Mouse (Mus musculus) hindbrain, embryonic 16.5 days (tissue): ENCODE results near the gene Exoc2. TPM values are rescaled to one million over a fixed set of nuclear protein-coding genes. Genes with fewer than 3 reads are reported as not detected.

Experiments
- ATAC-seq: fragments of 200-750 bp; cut with Nextera tagmentation; 2 replicates; pipeline ENCODE4 v1.8.0; 2017; ENCODE audit warnings: moderate TSS enrichment, moderate library complexity
- H3K27ac ChIP-seq: fragments of 300-500 bp; sonication (generic); 2 replicates; pipeline ENCODE4 v1.5.1; 2014; ENCODE audit warnings: low read depth, mild to moderate bottlenecking, control low read depth, low read length, moderate library complexity
- H3K27me3 ChIP-seq: fragments of 300-500 bp; sonication (generic); replicated peaks from 2 replicates; pipeline ENCODE4 v1.6.1; 2014; ENCODE audit warnings: low read length; ENCODE audit not compliant: control insufficient read depth, insufficient read depth
- H3K36me3 ChIP-seq: fragments of 300-500 bp; sonication (generic); 2 replicates; pipeline ENCODE4 v1.6.1; 2014; ENCODE audit warnings: mild to moderate bottlenecking, low read length, moderate library complexity, mixed read lengths; ENCODE audit not compliant: control insufficient read depth, insufficient read depth
- H3K4me1 ChIP-seq: fragments of 300-500 bp; sonication (generic); 2 replicates; pipeline ENCODE4 v1.6.1; 2014; ENCODE audit warnings: low read depth, low read length; ENCODE audit not compliant: control insufficient read depth, insufficient read depth
- H3K4me2 ChIP-seq: fragments of 300-500 bp; sonication (generic); 2 replicates; pipeline ENCODE4 v1.6.1; 2014; ENCODE audit warnings: mild to moderate bottlenecking, low read length, control low read depth, moderate library complexity
- H3K4me3 ChIP-seq: fragments of 300-500 bp; sonication (generic); 2 replicates; pipeline ENCODE4 v1.5.1; 2014; ENCODE audit warnings: mild to moderate bottlenecking, low read length, control low read depth, moderate library complexity
- H3K9ac ChIP-seq: fragments of 300-500 bp; sonication (generic); 2 replicates; pipeline ENCODE4 v1.6.1; 2014; ENCODE audit warnings: low read depth, mild to moderate bottlenecking, control low read depth, low read length, moderate library complexity
- H3K9me3 ChIP-seq: fragments of 300-500 bp; sonication (generic); 2 replicates; pipeline ENCODE4 v1.6.1; 2014; ENCODE audit warnings: mild to moderate bottlenecking, low read length, moderate library complexity; ENCODE audit not compliant: control insufficient read depth
- WGBS: fragments of 180-500 bp; shearing (Covaris S2); extraction: QIAGEN DNeasy Blood & Tissue Kit; methylation state at CpG from one replicate; pipeline ENCODE4 v1.1.7; 2014; 5-methylcytosine and 5-hydroxymethylcytosine counted together
- polyA plus RNA-seq: library from polyadenylated mRNA; unstranded; fragments of >200 nt; fragmentation: Nextera tagmentation; extraction: Ambion mirVana; gene quantifications from 2 replicates; pipeline ENCODE4 v1.2.1, GENCODE M21; 2015

The Exoc2 gene
- polyA plus RNA-seq, 1 experiment from 2014 or later: 46.7 TPM

GRCm38 (mm10) chr13:30994249-30994858 is 20.5 kb upstream of the Exoc2 start:
- no peak for ATAC-seq
- no peaks in the 10 kb centered on the region for H3K27me3 ChIP-seq
- no peak overlapping the region for H3K27ac ChIP-seq
- H3K4me3 ChIP-seq: no peak overlapping the region
- no peak overlapping the region for H3K9ac ChIP-seq
- H3K36me3 ChIP-seq: no peaks in the 10 kb centered on the region
- no peaks in the 10 kb centered on the region for H3K9me3 ChIP-seq
- H3K4me1 ChIP-seq: no peaks in the 10 kb centered on the region; the same call in 1 of the 2 replicates
- 82% methylated on average over 6 of the region's 6 CpGs for WGBS
- H3K4me2 ChIP-seq: no peak overlapping the region

GRCm38 (mm10) chr13:30993819-30994218 is 19.9 kb upstream of the Exoc2 start:
- H3K4me3 ChIP-seq: no peak overlapping the region
- no peak overlapping the region for H3K9ac ChIP-seq
- no peaks in the 10 kb centered on the region for H3K36me3 ChIP-seq
- H3K9me3 ChIP-seq: no peaks in the 10 kb centered on the region
- peak; percentile 86 for ATAC-seq
- no peak overlapping the region for H3K4me2 ChIP-seq
- no peak overlapping the region for H3K27ac ChIP-seq
- WGBS: 26% methylated on average over 3 of the region's 3 CpGs
- no peaks in the 10 kb centered on the region; the same call in 1 of the 2 replicates for H3K4me1 ChIP-seq
- no peaks in the 10 kb centered on the region for H3K27me3 ChIP-seq

- no peak overlapping the region for H3K4me3 ChIP-seq
- H3K9me3 ChIP-seq: no peaks in the 10 kb centered on the region
- no peaks in the 10 kb centered on the region for H3K36me3 ChIP-seq
- no peak for ATAC-seq
- H3K4me2 ChIP-seq: no peak overlapping the region
- peaks cover 8% of the 10 kb centered on the region for H3K4me1 ChIP-seq
- 72% methylated on average over 9 of the region's 9 CpGs for WGBS
- no peak overlapping the region for H3K9ac ChIP-seq
- H3K27ac ChIP-seq: no peak overlapping the region
- no peaks in the 10 kb centered on the region; the same call in 1 of the 2 replicates for H3K27me3 ChIP-seq
Measured at GRCm38 (mm10) chr13:30990233-30990632, 16.3 kb upstream of the Exoc2 start.

GRCm38 (mm10) chr13:30989710-30990109 is 15.8 kb upstream of the Exoc2 start:
- Histone ChIP-seq H3K9me3 (no peaks in the 10 kb centered on the region), H3K9ac (no peak overlapping the region), H3K36me3 (no peaks in the 10 kb centered on the region), H3K4me3 (no peak overlapping the region), H3K4me1 (peaks cover 10% of the 10 kb centered on the region), H3K27ac (no peak overlapping the region), H3K27me3 (no peaks in the 10 kb centered on the region; the same call in 1 of the 2 replicates), H3K4me2 (no peak overlapping the region)
- ATAC-seq: no peak
- 94% methylated on average over 10 of the region's 10 CpGs for WGBS

GRCm38 (mm10) chr13:30987686-30988085 is 13.8 kb upstream of the Exoc2 start:
- Histone ChIP-seq H3K4me2 (no peak overlapping the region), H3K9me3 (no peaks in the 10 kb centered on the region), H3K4me3 (no peak overlapping the region), H3K4me1 (peaks cover 10% of the 10 kb centered on the region), H3K36me3 (no peaks in the 10 kb centered on the region), H3K9ac (no peak overlapping the region), H3K27me3 (no peaks in the 10 kb centered on the region; the same call in 1 of the 2 replicates), H3K27ac (no peak overlapping the region)
- ATAC-seq: no peak
- WGBS: 80% methylated on average over 2 of the region's 2 CpGs

GRCm38 (mm10) chr13:30986934-30987455 is 13.1 kb upstream of the Exoc2 start:
- Histone ChIP-seq H3K9me3 (no peaks in the 10 kb centered on the region), H3K9ac (no peak overlapping the region), H3K4me1 (peaks cover 10% of the 10 kb centered on the region), H3K36me3 (no peaks in the 10 kb centered on the region), H3K27ac (no peak overlapping the region), H3K4me2 (no peak overlapping the region), H3K4me3 (no peak overlapping the region), H3K27me3 (no peaks in the 10 kb centered on the region; the same call in 1 of the 2 replicates)
- ATAC-seq: no peak
- WGBS: 76% methylated on average over 10 of the region's 10 CpGs

- Histone ChIP-seq H3K4me3 (peak overlapping the region; percentile 38), H3K27ac (peak overlapping the region; percentile 7; the same call in 1 of the 2 replicates)
Measured at GRCm38 (mm10) chr13:30985598-30986466, 11.9 kb upstream of the Exoc2 start.

GRCm38 (mm10) chr13:30985275-30985597 is 11.3 kb upstream of the Exoc2 start:
- Histone ChIP-seq H3K4me1 (peaks cover 10% of the 10 kb centered on the region), H3K4me3 (peak overlapping the region; percentile 38), H3K27ac (peak overlapping the region; percentile 7; the same call in 1 of the 2 replicates), H3K36me3 (no peaks in the 10 kb centered on the region), H3K4me2 (peak overlapping the region; percentile 70), H3K9me3 (no peaks in the 10 kb centered on the region), H3K27me3 (no peaks in the 10 kb centered on the region; the same call in 1 of the 2 replicates), H3K9ac (peak overlapping the region; percentile 41)
- 20% methylated on average over 13 of the region's 13 CpGs for WGBS
- no peak for ATAC-seq

More at GRCm38 (mm10) chr13:30985598-30986466, 11.9 kb upstream of the Exoc2 start:
- H3K4me1 ChIP-seq: peaks cover 10% of the 10 kb centered on the region
- H3K36me3 ChIP-seq: no peaks in the 10 kb centered on the region
- no peaks in the 10 kb centered on the region; the same call in 1 of the 2 replicates for H3K27me3 ChIP-seq
- H3K9ac ChIP-seq: peak overlapping the region; percentile 41
- H3K9me3 ChIP-seq: no peaks in the 10 kb centered on the region
- ATAC-seq: peak; percentile 94
- H3K4me2 ChIP-seq: peak overlapping the region; percentile 70
- WGBS: 15% methylated on average over 27 of the region's 27 CpGs

- WGBS: 74% methylated on average over 1 of the region's 1 CpGs
- no peak for ATAC-seq
- no peak overlapping the region for H3K27ac ChIP-seq
- no peak overlapping the region for H3K9ac ChIP-seq
- no peaks in the 10 kb centered on the region for H3K36me3 ChIP-seq
- H3K9me3 ChIP-seq: no peaks in the 10 kb centered on the region
- H3K4me1 ChIP-seq: peaks cover 10% of the 10 kb centered on the region
- no peaks in the 10 kb centered on the region; the same call in 1 of the 2 replicates for H3K27me3 ChIP-seq
- H3K4me3 ChIP-seq: no peak overlapping the region
- no peak overlapping the region for H3K4me2 ChIP-seq
Measured at GRCm38 (mm10) chr13:30981666-30982065, 7.8 kb upstream of the Exoc2 start.
